Mouse (Mus musculus) heart, adult 8-10 months (tissue): ENCODE data around the gene Josd1. TPM values are rescaled to one million over a fixed set of nuclear protein-coding genes. Genes with fewer than 3 reads are reported as not detected.

Source experiments
- DNase-seq: peaks from one replicate; pipeline ENCODE4 v3.0.0; 2022; ENCODE audit warnings: low spot score
- total RNA-seq, 4 experiments: library from RNA; stranded (reverse); gene quantifications; 2 replicates each; pipeline ENCODE4 v1.2.4; 2022

Gene Josd1
- total RNA-seq, 4 experiments from 2014 or later: 19.7 to 28.9 (median 23.3) TPM

DNA sequence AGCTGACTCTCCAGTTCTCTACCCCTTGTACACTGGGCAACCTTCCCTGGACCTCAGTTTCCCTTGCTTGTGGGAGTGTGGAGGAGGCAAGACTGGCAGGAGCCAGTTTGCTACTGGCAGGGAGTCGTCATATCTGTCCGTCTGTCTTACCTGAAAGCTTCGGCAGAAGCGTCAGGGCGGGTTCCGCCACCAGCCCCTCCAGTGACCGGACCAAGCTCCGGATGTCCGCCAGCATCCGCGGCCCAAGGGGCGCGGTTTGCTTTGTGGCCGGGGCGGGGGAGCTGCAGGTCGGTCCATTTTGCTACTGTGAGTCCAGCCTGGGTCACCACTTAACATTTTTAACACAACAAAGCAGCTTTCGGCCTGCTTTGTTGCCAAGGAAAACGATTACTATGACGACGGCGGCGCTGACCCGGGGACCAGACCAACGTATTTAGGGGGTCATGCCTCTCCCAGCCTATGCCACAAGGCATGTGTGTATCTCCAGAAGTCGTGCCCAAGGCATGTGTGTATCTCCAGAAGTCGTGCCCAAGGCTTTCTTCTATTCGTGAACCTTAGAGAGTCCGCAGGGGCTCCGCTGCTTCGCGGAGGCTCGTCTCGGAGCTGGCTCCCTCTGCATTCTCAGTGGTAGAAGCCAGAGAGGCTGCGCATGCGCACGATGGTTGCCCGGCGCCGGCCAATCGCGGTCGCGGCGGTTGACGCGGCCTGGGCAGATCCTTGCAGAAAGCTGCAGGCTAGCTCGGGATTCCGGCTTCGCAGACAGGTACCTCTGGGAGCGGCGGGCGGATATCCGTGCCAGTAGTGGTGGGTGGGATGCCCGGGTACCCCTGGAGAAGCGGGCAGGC, 29.0 kb downstream of the Josd1 start, which contains the start of the genes Fam227a and Cby1:
TSS of gene Fam227a (minus strand) at position 426 of the 845 bp plus-strand sequence.
TSS of gene Cby1 (plus strand) at position 669 of the 845 bp plus-strand sequence.
- DNase-seq: peak; percentile 95

DNA sequence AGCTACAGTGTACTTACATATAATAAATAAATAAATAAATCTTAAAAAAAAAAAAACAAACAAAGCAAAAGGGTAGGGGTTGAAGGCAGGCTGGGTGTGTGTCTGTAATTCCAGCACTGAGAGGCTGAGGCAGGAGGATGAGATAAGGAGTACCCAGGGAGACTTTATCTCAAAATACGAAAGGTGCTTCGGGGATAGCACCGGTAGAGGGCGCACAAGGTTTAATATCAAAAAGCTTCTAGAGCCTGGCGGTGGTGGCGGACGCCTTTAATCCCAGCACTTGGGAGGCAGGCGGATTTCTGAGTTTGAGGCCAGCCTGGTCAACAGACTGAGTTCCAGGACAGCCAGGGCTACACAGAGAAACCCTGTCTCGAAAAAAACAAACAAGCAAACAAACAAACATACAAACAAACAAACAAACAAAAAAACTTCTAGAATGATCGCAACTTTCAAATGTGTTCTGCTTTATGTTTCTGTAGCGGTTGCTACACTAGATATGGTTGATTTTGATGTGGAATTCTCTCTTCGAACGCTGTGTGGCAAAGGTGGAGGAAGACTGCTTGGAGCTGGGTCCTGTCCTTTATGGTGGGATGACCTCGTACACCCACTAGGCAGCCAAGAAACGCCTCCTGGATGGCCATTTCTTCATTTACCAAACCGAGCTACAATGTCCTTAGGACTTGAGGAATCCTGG, 29.7 kb downstream of the Josd1 start:
- peak; percentile 87 for DNase-seq

DNA sequence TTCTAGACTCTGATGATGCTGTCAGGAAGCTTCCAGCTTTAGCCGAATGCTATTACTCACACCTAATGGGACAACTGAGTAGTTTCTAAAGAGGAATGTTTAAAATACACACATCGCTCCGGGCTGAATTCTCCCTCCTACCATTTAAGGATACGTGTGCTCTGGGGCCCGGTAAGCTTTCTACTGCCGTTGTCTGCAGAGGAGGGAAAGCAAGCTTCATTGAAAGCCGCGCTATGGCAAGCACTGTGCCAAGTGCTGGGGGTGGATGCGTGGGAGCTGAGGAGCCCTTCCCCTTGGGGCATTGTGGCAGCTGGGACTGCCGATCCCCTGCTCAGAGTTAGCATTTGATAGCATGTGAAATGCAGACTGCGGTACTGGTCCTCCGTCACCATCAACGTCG, 31.3 kb downstream of the Josd1 start:
- no peak for DNase-seq

DNA sequence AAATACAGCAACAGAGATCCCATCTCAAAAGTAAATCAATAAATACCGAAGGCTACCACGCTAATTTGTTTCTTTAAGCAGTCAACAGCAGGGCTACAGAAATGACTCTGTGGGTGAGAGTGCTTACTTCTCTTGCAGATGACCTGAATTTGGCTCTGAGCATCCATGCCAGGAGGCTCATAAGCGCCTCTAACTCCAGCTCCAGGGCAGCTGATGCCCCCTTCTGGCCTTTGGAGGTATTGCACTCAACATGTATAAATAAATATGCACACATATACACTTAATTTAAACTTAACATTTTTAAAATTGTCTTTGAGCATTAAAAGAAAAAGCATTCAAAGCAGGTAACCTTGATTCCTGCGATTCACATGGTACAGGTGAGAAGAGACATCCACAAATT, 36.2 kb downstream of the Josd1 start:
- no peak for DNase-seq

DNA sequence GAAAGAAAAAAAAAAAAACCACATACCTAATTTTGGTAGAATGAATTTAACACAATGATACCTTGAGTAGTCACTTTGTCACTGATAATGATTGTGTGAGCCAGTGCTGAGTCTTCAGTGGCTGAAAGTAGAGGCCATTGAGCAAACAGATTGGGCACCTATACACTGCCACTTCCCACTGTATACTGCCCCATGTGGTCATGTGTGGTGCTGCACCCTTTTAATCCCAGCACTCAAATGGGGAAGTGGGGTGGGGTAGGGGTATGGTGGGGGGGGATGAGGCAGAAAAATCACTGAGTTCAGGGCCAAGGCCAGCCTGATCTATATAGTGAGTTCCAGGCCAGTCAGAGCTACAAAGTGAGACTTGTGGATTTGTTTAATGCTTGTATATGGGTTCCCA, 37.1 kb downstream of the Josd1 start:
- no peak for DNase-seq

DNA sequence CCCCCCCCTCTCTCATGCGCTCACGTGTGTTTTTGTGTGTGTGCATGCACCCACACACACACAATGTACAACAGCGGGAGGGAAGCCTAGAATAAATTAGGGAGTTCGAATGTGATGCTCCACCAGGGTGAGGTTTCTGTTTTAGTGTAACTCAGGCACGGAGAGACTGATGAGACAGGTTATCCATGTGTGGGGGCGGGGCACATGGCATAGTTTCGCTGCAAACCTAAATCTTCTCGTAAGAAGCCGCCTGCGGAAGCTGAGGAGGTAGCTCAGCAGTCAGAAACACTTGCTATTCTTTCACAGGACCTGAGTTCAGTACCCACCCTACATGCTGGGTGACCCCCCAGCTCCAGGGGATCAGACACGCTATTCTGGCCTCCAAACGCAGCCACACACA, 39.6 kb downstream of the Josd1 start:
- no peak for DNase-seq

DNA sequence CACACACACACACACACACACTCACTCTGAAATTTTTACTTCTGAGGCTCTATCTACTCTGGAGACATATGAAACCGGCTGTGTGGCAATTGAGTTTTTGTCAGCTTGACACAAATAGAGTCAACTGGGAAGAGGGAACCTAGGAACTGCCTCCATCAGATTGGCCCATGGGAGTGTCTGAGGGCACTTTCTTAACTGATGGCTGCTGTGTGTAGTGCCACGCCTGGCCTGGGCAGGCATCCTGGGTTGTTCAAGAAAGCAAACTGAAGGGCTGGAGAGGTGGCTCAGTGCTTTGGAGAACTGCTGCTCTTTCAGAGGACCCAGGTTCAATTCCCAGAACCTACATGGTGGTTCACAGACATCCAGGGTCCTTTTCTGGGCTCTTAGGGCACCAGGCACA, 42.2 kb downstream of the Josd1 start:
- DNase-seq: no peak

DNA sequence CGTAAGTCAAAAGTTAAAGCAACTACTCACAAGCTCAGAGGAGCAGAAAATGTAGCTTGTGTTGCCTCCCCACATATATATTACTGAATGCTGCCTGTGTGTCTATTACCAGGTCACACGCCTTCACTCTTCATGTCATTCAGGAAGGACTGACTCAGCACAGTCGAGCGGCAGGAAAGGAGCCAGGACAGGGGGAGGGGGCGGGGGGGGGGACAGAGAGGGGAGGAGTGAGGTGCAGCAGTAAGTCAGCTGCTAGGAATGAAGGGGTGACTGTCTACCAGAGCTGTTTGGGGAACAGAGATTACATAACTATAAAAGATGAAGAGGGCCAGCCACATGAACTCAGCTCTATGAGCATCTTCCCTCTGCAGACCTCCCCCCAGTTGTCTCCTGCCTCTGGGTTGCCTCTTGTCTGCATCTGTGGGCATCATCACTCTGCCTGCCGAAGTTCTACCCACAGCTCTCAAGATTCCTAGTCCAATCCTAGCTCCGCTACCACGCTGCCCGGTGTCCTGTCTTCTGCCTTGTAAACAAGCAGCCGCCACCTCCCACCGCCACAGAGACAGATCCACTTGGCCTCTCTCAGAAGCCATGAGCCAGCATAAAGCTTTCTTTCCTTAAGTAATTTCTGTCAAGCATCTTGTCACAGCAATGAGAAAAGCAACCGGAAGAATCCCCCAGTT, 46.4 kb downstream of the Josd1 start:
- DNase-seq: no peak

DNA sequence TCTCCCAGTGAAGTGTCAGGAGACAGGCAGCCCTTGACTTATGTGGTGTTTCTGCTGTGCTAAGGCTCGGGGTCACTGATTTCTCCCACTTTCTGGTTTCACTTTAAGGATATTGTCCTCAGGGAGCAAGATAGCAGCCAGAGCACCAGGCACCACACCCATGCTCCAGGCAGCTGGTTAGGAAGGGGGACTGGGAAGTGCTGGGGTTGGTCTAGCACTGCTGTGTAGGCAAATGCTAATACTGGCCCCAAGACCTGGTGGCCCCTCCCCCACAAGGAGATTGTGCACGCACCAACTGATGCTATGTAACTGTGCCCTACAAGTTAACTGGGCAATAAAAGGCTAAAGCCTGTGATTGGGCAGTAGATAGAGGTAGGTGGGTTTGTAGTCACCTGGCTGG, 57.2 kb downstream of the Josd1 start:
- no peak for DNase-seq

Other genes with a start within 250 kb of the Josd1 start
- 10 to 100 TPM; 49.3 to 64.6 (median 56.6) TPM for gene Csnk1e, start 232.4 kb downstream of the Josd1 start, total RNA-seq
- 1 to 10 TPM in 3 of 4 experiments, under 1 TPM in 1; 0.92 to 1.6 (median 1.4) TPM for gene Kcnj4, start 182.7 kb downstream of the Josd1 start, total RNA-seq
- gene Kdelr3, start 171.5 kb downstream of the Josd1 start, total RNA-seq: 1 to 10 TPM; 4.3 to 5.2 (median 4.5) TPM
- 10 to 100 TPM; 67.0 to 82.8 (median 74.6) TPM for gene Ddx17, start 141.2 kb downstream of the Josd1 start, total RNA-seq
- under 1 TPM in 1 of 4 experiments, not detected in 3; 0.28 TPM for gene Dmc1, start 82.8 kb downstream of the Josd1 start, total RNA-seq
- under 1 TPM; 0.37 to 0.82 (median 0.63) TPM for gene Fam227a, start 29.0 kb downstream of the Josd1 start, total RNA-seq
- 10 to 100 TPM; 16.1 to 24.6 (median 19.7) TPM for gene Cby1, start 28.7 kb downstream of the Josd1 start, total RNA-seq
- gene Tomm22, start 17.1 kb downstream of the Josd1 start, total RNA-seq: 100 to 1,000 TPM; 103 to 122 (median 108) TPM
- 10 to 100 TPM; 24.8 to 31.0 (median 29.0) TPM for gene Gtpbp1, start 2.9 kb upstream of the Josd1 start, total RNA-seq
- 10 to 100 TPM; 83.8 to 98.3 (median 94.7) TPM for gene Sun2, start 54.6 kb upstream of the Josd1 start, total RNA-seq
- gene Dnal4, start 89.9 kb upstream of the Josd1 start, total RNA-seq: 10 to 100 TPM; 21.0 to 25.3 (median 21.7) TPM
- gene Nptxr, start 116.8 kb upstream of the Josd1 start, total RNA-seq: 1 to 10 TPM; 1.3 to 2.0 (median 1.8) TPM
- under 1 TPM in 3 of 4 experiments, not detected in 1; 0.33 to 0.69 (median 0.47) TPM for gene Npcd, start 146.3 kb upstream of the Josd1 start, total RNA-seq
- gene Cbx6, start 146.8 kb upstream of the Josd1 start, total RNA-seq: 10 to 100 TPM; 15.5 to 20.3 (median 18.9) TPM
- 1 to 10 TPM; 7.2 to 8.4 (median 8.0) TPM for gene Apobec3, start 203.7 kb upstream of the Josd1 start, total RNA-seq